Mouse (Mus musculus) neural tube, embryonic 11.5 days (tissue): ENCODE data around the gene Tmem120b. TPM values are rescaled to one million over a fixed set of nuclear protein-coding genes. Genes with fewer than 3 reads are reported as not detected.

Experiments used
- ATAC-seq: fragments of 200-750 bp; cut with Nextera tagmentation; 2 replicates; pipeline ENCODE4 v1.8.0; 2017; ENCODE audit warnings: moderate number of reproducible peaks, mild to moderate bottlenecking, moderate TSS enrichment, moderate library complexity; ENCODE audit not compliant: insufficient read depth, low FRiP score, low TSS enrichment
- DNase-seq: peaks from one replicate; pipeline ENCODE4 v3.0.0-alpha.2; 2015; ENCODE audit warnings: low spot score
- H3K27ac ChIP-seq: fragments of 300-500 bp; sonication (generic); 2 replicates; pipeline ENCODE4 v1.5.1; 2014; ENCODE audit warnings: low read depth, mild to moderate bottlenecking, low read length
- H3K27me3 ChIP-seq: fragments of 300-500 bp; sonication (generic); 2 replicates; pipeline ENCODE4 v1.6.1; 2014; ENCODE audit warnings: mild to moderate bottlenecking, low read length, mixed read lengths; ENCODE audit not compliant: control insufficient read depth, insufficient read depth
- H3K36me3 ChIP-seq: fragments of 300-500 bp; sonication (generic); 2 replicates; pipeline ENCODE4 v1.6.1; 2014; ENCODE audit warnings: mild to moderate bottlenecking, low read length, moderate library complexity, mixed read lengths; ENCODE audit not compliant: control insufficient read depth, insufficient read depth
- H3K4me1 ChIP-seq: fragments of 300-500 bp; sonication (generic); 2 replicates; pipeline ENCODE4 v1.6.1; 2014; ENCODE audit warnings: low read length, mixed read lengths; ENCODE audit not compliant: control insufficient read depth, insufficient read depth
- H3K4me2 ChIP-seq: fragments of 300-500 bp; sonication (generic); 2 replicates; pipeline ENCODE4 v1.6.1; 2014; ENCODE audit warnings: low read depth, mild to moderate bottlenecking, moderate library complexity
- H3K4me3 ChIP-seq: fragments of 300-500 bp; sonication (generic); 2 replicates; pipeline ENCODE4 v1.5.1; 2014; ENCODE audit warnings: low read depth, low read length
- H3K9ac ChIP-seq: fragments of 300-500 bp; sonication (generic); 2 replicates; pipeline ENCODE4 v1.6.1; 2014; ENCODE audit warnings: mild to moderate bottlenecking, low read length
- H3K9me3 ChIP-seq: fragments of 300-500 bp; sonication (generic); 2 replicates; pipeline ENCODE4 v1.6.1; 2016; ENCODE audit warnings: low read length; ENCODE audit not compliant: control insufficient read depth
- WGBS: fragments of 180-500 bp; shearing (Covaris S2); extraction: QIAGEN DNeasy Blood & Tissue Kit; methylation state at CpG from one replicate; pipeline ENCODE4 v1.1.7; 2014; 5-methylcytosine and 5-hydroxymethylcytosine counted together
- polyA plus RNA-seq: library from polyadenylated mRNA; unstranded; fragments of >200 nt; fragmentation: Nextera tagmentation; extraction: Ambion mirVana; gene quantifications from 2 replicates; pipeline ENCODE4 v1.2.1, GENCODE M21; 2014

Gene Tmem120b
- polyA plus RNA-seq, 1 experiment from 2014 or later = 9.9 TPM

DNA sequence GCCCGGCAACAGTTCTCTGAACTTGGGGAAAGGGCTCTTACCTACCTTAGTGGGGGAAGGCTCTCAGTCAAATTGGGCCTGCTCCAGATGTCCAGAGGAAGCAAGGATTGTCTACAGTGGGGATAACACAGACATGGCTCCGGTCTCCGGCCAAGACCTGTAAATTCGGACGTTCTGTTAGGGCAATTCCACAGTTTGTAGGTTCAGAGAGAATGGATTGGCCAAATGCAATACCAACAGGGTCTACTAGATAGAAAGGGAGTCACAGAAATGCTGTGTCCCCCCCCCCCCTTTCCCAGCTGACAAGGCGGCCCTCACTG lies 69.7 kb downstream of the Tmem120b start:
- Histone ChIP-seq H3K9me3 (no peaks in the 10 kb centered on the region), H3K4me2 (peak overlapping the region; percentile 100), H3K4me3 (peak overlapping the region; percentile 84), H3K9ac (peak overlapping the region; percentile 100), H3K27me3 (no peaks in the 10 kb centered on the region), H3K4me1 (peaks cover 41% of the 10 kb centered on the region), H3K27ac (peak overlapping the region; percentile 100), H3K36me3 (peaks cover 4% of the 10 kb centered on the region)
- DNase-seq (no peak), ATAC-seq (no peak)
- under 1% methylated on average over 6 of the region's 6 CpGs for WGBS

DNA sequence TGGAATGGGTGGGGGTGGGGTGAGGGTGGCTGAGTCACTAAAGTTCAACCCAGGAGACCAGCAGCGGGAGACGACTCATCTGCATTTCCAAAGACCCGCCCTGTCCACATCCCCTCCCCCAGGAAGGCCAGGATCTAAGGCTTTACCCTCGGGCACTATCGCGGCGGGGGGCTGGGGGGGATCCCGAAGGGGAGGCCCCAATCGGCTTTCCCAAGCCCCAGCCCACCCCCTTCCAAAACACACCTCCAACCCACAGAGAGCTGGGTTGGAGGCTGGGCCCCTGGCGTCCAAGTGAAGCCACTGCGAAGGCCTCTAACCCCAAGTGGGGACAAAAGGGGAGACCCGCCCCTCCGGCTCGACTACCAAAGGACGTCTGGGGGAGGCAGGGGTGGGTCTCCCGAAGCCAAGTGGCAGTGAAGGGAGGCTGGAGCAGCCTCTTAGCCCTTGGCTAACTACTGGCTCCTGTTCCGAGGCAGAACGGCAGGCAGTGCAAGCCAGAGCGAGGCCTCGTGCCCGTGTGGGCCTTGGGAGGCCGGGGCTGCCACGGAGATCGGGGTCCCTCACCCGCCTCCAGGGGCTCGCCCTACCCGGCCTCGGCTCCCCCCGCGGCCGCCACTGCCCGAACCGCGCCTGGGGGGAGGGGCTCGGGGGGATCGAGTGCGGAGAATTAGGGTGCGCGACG lies 70.2 kb downstream of the Tmem120b start:
- 0% methylated on average over 27 of the region's 40 CpGs for WGBS
- H3K9ac ChIP-seq = peak overlapping the region; percentile 100
- peaks cover 38% of the 10 kb centered on the region for H3K4me1 ChIP-seq
- ATAC-seq = peak; percentile 58
- DNase-seq = peak; percentile 90
- H3K36me3 ChIP-seq = peaks cover 4% of the 10 kb centered on the region
- peak overlapping the region; percentile 100 for H3K4me2 ChIP-seq
- H3K27ac ChIP-seq = peak overlapping the region; percentile 100
- peak overlapping the region; percentile 84 for H3K4me3 ChIP-seq
- H3K27me3 ChIP-seq = no peaks in the 10 kb centered on the region
- no peaks in the 10 kb centered on the region for H3K9me3 ChIP-seq

DNA sequence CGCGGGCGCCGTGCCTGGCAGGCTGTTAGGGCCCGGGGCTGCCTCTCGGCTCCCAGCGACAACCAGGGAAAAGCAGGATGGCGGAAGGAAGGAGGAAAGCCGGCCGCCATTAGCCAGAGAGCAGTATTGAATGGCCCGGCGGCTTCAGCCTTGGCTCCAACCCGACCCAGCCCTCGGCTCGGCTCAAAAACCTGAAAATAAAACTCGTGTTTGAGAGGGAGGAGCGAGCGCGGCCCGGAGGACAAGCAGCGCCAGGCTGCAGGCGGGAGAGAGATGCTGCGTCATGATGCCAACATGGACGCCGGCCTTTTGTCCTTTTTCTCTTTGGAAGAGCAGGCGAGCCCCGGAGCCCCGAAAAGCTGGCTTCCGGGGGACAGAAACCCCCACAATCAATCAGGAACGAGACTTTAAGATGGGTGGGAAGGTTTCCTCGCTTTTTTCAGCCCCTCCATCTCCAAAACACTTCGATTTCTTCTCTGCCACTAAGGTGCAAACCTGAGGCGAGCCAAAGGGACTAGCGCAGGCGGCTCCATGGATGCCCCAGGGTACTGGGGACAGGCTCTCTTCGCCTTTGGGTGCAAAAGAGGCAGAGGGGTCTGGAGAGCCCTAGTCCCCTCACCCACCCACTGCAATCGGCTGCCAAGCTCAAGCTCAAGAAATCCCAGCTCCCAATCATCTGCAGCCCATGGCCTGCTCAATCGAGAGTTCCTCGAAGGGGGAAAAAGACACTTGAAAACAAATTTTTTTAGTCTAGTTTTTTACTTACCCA lies 70.9 kb downstream of the Tmem120b start:
- peak overlapping the region; percentile 100 for H3K4me2 ChIP-seq
- H3K27me3 ChIP-seq = no peaks in the 10 kb centered on the region
- no peak for ATAC-seq
- H3K27ac ChIP-seq = peak overlapping the region; percentile 100
- DNase-seq = peak; percentile 82
- H3K9ac ChIP-seq = peak overlapping the region; percentile 100
- peaks cover 36% of the 10 kb centered on the region for H3K4me1 ChIP-seq
- WGBS = under 1% methylated on average over 37 of the region's 39 CpGs
- peak overlapping the region; percentile 84 for H3K4me3 ChIP-seq
- peaks cover 4% of the 10 kb centered on the region for H3K36me3 ChIP-seq
- no peaks in the 10 kb centered on the region for H3K9me3 ChIP-seq

GRCm38 (mm10) chr5:123139722-123140627 lies 71.8 kb downstream of the Tmem120b start:
- Histone ChIP-seq H3K4me3 (peak overlapping the region; percentile 84), H3K36me3 (no peaks in the 10 kb centered on the region), H3K27me3 (no peaks in the 10 kb centered on the region), H3K4me1 (peaks cover 36% of the 10 kb centered on the region), H3K27ac (peak overlapping the region; percentile 100), H3K9me3 (no peaks in the 10 kb centered on the region), H3K9ac (peak overlapping the region; percentile 100), H3K4me2 (peak overlapping the region; percentile 100)
- under 1% methylated on average over 28 of the region's 28 CpGs for WGBS
- ATAC-seq = no peak
- peak; percentile 59 for DNase-seq

- Histone ChIP-seq H3K4me1 (peaks cover 30% of the 10 kb centered on the region), H3K9me3 (no peaks in the 10 kb centered on the region), H3K9ac (peak overlapping the region; percentile 98), H3K4me3 (peak overlapping the region; percentile 84), H3K4me2 (peak overlapping the region; percentile 100), H3K27me3 (no peaks in the 10 kb centered on the region), H3K36me3 (no peaks in the 10 kb centered on the region), H3K27ac (peak overlapping the region; percentile 100)
- peak; percentile 46; the same call in 1 of the 2 replicates for ATAC-seq
- DNase-seq = peak; percentile 93
- under 1% methylated on average over 31 of the region's 31 CpGs for WGBS
Measured at GRCm38 (mm10) chr5:123140694-123141554, 72.7 kb downstream of the Tmem120b start.

- peaks cover 23% of the 10 kb centered on the region for H3K4me1 ChIP-seq
- H3K4me3 ChIP-seq = peak overlapping the region; percentile 84
- H3K4me2 ChIP-seq = peak overlapping the region; percentile 100
- peak overlapping the region; percentile 98 for H3K9ac ChIP-seq
- ATAC-seq (0 out of 2 replicates have a peak, but pooled peaks have one; percentile 4), DNase-seq (peak; percentile 75)
- under 1% methylated on average over 37 of the region's 38 CpGs for WGBS
- no peaks in the 10 kb centered on the region; the same call in 1 of the 2 replicates for H3K36me3 ChIP-seq
- no peaks in the 10 kb centered on the region for H3K27me3 ChIP-seq
- no peaks in the 10 kb centered on the region for H3K9me3 ChIP-seq
- H3K27ac ChIP-seq = peak overlapping the region; percentile 100
Measured at GRCm38 (mm10) chr5:123141555-123142160, 73.4 kb downstream of the Tmem120b start.

- H3K4me3 ChIP-seq = peak within 1 kb of the TSS; percentile 84
- H3K4me2 ChIP-seq = peak within 1 kb of the TSS; percentile 100
- no peaks in the 10 kb centered on the region for H3K27me3 ChIP-seq
- H3K36me3 ChIP-seq = peaks cover under 1% of the 10 kb centered on the region
- DNase-seq (peak; percentile 72), ATAC-seq (0 out of 2 replicates have a peak, but pooled peaks have one; percentile 8)
- peak within 1 kb of the TSS; percentile 100 for H3K27ac ChIP-seq
- under 1% methylated on average over 72 of the region's 103 CpGs for WGBS
- H3K9me3 ChIP-seq = no peaks in the 10 kb centered on the region
- H3K4me1 ChIP-seq = peaks cover 16% of the 10 kb centered on the region
- H3K9ac ChIP-seq = peak within 1 kb of the TSS; percentile 98
Measured at GRCm38 (mm10) chr5:123142161-123143157, 74.2 kb downstream of the Tmem120b start, which contains the start of gene Setd1b. Gene Setd1b (plus strand): TSS chr5:123142193.
